Comparison of ENCODE assay signal across 24 mouse cellular contexts in the genomic region with DNA sequence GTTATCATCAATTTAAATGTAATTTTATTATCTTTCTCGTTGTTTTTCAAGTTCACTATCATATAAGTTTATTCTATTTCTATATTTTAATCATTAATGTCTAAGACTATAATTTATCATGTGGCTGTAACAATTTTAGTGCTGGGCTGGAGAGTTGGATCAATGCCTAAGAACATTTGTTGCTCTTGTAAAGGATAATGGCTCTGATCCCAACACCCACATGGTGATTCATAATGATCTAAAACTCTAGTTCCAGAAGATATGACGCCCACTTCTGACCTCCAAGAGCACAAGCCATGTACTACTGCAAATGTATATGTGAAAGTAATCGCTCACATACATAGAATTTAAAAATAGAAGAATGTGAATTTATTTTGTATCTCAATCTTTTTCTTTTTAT.
A peak's percentile ranks its signal among the peaks of the same experiment; 100 is the strongest.
DNase-seq lines count a peak whose midpoint lies in the region; ATAC-seq and TF ChIP-seq lines count a peak whose summit lies in the region.
"Had no signal": no experiment of that assay in that cellular context is flagged by ENCODE, and none has a peak within 500 bp of the region (broad histone marks: within the 10 kb centered on the region; RNA-seq: fewer than 3 reads in every experiment).

No protein-coding gene starts in this region.

- H3K9ac ChIP-seq in kidney, postnatal 0 days (ENCODE audit: low read depth, low read length) = no peak overlapping the region
- no peak overlapping the region for H3K9ac ChIP-seq in hindbrain, embryonic 11.5 days (ENCODE audit: low read depth, low read length)
- H3K9ac ChIP-seq: embryonic facial prominence, embryonic 13.5 days; forebrain, embryonic 13.5 days; forebrain, postnatal 0 days; heart, embryonic 15.5 days had no signal

- no peaks in the 10 kb centered on the region for H3K4me1 ChIP-seq in kidney, postnatal 0 days (replicated peaks; ENCODE audit: insufficient read depth, low read length)
- no peaks in the 10 kb centered on the region for H3K4me1 ChIP-seq in hindbrain, embryonic 11.5 days (replicated peaks; ENCODE audit: control insufficient read depth, insufficient read depth, low read length)
- H3K4me1 ChIP-seq: embryonic facial prominence, embryonic 13.5 days; forebrain, embryonic 13.5 days; heart, embryonic 15.5 days had no signal

- no peak overlapping the region for H3K4me2 ChIP-seq in kidney, postnatal 0 days (ENCODE audit: low read length)
- H3K4me2 ChIP-seq in hindbrain, embryonic 11.5 days (replicated peaks; ENCODE audit: low read depth, low read length) = no peak overlapping the region
- H3K4me2 ChIP-seq: embryonic facial prominence, embryonic 13.5 days; forebrain, embryonic 13.5 days; heart, embryonic 11.5 days; heart, embryonic 15.5 days had no signal

- no peak overlapping the region for H3K4me3 ChIP-seq in kidney, postnatal 0 days (replicated peaks; ENCODE audit: low read depth, low read length)
- no peak overlapping the region for H3K4me3 ChIP-seq in hindbrain, embryonic 11.5 days (ENCODE audit: low read depth, low read length)
- H3K4me3 ChIP-seq: embryonic facial prominence, embryonic 13.5 days; forebrain, embryonic 13.5 days; heart, adult 2 months; heart, embryonic 15.5 days had no signal

- H3K36me3 ChIP-seq in kidney, postnatal 0 days (ENCODE audit: insufficient read depth, low read length) = no peaks in the 10 kb centered on the region
- H3K36me3 ChIP-seq in hindbrain, embryonic 11.5 days (ENCODE audit: control insufficient read depth, insufficient read depth, low read length) = no peaks in the 10 kb centered on the region
- H3K36me3 ChIP-seq: embryonic facial prominence, embryonic 13.5 days; G1E; heart, embryonic 15.5 days had no signal

- intact Hi-C loops in left cerebral cortex, postnatal 25 days (cut with DNase I) = no loop called here
- intact Hi-C loops in left cerebral cortex, postnatal 4 days (cut with DNase I) = no loop called here

- no peaks in the 10 kb centered on the region for H3K9me3 ChIP-seq in kidney, postnatal 0 days (replicated peaks; ENCODE audit: low read length)
- H3K9me3 ChIP-seq in hindbrain, embryonic 11.5 days (ENCODE audit: control insufficient read depth, low read length) = no peaks in the 10 kb centered on the region
- H3K9me3 ChIP-seq: embryonic facial prominence, embryonic 13.5 days; forebrain, embryonic 13.5 days; G1E; heart, embryonic 15.5 days had no signal

- no peak overlapping the region for H3K27ac ChIP-seq in kidney, postnatal 0 days
- no peak overlapping the region for H3K27ac ChIP-seq in hindbrain, embryonic 11.5 days (ENCODE audit: low read depth, low read length)
- H3K27ac ChIP-seq: embryonic facial prominence, embryonic 13.5 days; forebrain, embryonic 13.5 days; heart, adult 2 months; heart, embryonic 15.5 days had no signal

- 47% methylated on average over 3 of the region's 3 CpGs for WGBS in kidney, postnatal 0 days
- WGBS in hindbrain, embryonic 11.5 days = 74% methylated on average over 3 of the region's 3 CpGs

- no peak for ATAC-seq in kidney, postnatal 0 days (replicated peaks; ENCODE audit: low FRiP score, low read depth)
- no peak for ATAC-seq in hindbrain, embryonic 11.5 days (ENCODE audit: low FRiP score)
- ATAC-seq: CD4-positive, CD25-positive, alpha-beta regulatory T cell, adult 4 months; forebrain, embryonic 13.5 days; forebrain, postnatal 0 days had no signal

- H3K27me3 ChIP-seq in kidney, postnatal 0 days (ENCODE audit: insufficient read depth, low read length) = no peaks in the 10 kb centered on the region
- no peaks in the 10 kb centered on the region for H3K27me3 ChIP-seq in hindbrain, embryonic 11.5 days (ENCODE audit: control insufficient read depth, insufficient read depth, low read length)
- H3K27me3 ChIP-seq: embryonic facial prominence, embryonic 13.5 days; forebrain, embryonic 13.5 days; heart, embryonic 15.5 days had no signal

- DNase-seq in kidney, postnatal 0 days (ENCODE audit: low spot score) = peak; percentile 17
- DNase-seq in kidney, postnatal 10 days = no peak
- DNase-seq in left cerebral cortex, postnatal 25 days (ENCODE audit: low spot score in 2 of 2) = peak; percentile 4 to 19
- no peak for DNase-seq in left cerebral cortex, postnatal 4 days
- peak; percentile 66 for DNase-seq in brain, adult 2 months (ENCODE audit: low read depth, low spot score)
- peak; percentile 38 for DNase-seq in layer of hippocampus, adult 9-10 months (ENCODE audit: low spot score)
- DNase-seq in urinary bladder, postnatal 10 days (ENCODE audit: low spot score) = no peak
- no peak for DNase-seq in hindbrain, embryonic 11.5 days (ENCODE audit: low spot score)
- DNase-seq: adrenal gland, adult 8-10 months; adrenal gland, postnatal 36 days; B cell, adult 2 months; cerebellum, adult 18-20 months; cerebellum, adult 9-11 months; cerebellum, postnatal 36 days; forebrain, postnatal 0 days; gastrocnemius, postnatal 14 days; heart, adult 2 months; heart, postnatal 14 days had no signal

- TF ChIP-seq CTCF in kidney, postnatal 0 days (IDR thresholded peaks at IDR 0.05; ENCODE audit: low read depth) = no peak

Comparison
In these comparisons a context has a peak if more than half of its experiments do, and no peak if none do; other contexts are left out.
1. DNase-seq: peak in kidney, postnatal 0 days (single experiment), left cerebral cortex, postnatal 25 days (2 of 2), brain, adult 2 months (single experiment) and layer of hippocampus, adult 9-10 months (single experiment); none in kidney, postnatal 10 days (single experiment), left cerebral cortex, postnatal 4 days (single experiment), urinary bladder, postnatal 10 days (single experiment) and hindbrain, embryonic 11.5 days (single experiment).